Mouse (Mus musculus) heart, embryonic 16.5 days (tissue): ENCODE data around the gene Ppp1r37. TPM values are rescaled to one million over a fixed set of nuclear protein-coding genes. Genes with fewer than 3 reads are reported as not detected.

ENCODE experiments used
- ATAC-seq: fragments of 200-750 bp; cut with Nextera tagmentation; replicated peaks from 2 replicates; pipeline ENCODE4 v1.8.0; 2017; ENCODE audit warnings: moderate number of reproducible peaks; ENCODE audit not compliant: insufficient read depth, low FRiP score; ENCODE audit errors: extremely low read depth
- H3K27ac ChIP-seq: fragments of 300-500 bp; sonication (generic); 2 replicates; pipeline ENCODE4 v1.5.1; 2014; ENCODE audit warnings: mild to moderate bottlenecking, low read length, control low read depth, moderate library complexity
- H3K27me3 ChIP-seq: fragments of 300-500 bp; sonication (generic); 2 replicates; pipeline ENCODE4 v1.6.1; 2014; ENCODE audit warnings: low read length, mixed read lengths; ENCODE audit not compliant: control insufficient read depth, insufficient read depth
- H3K36me3 ChIP-seq: fragments of 300-500 bp; sonication (generic); 2 replicates; pipeline ENCODE4 v1.6.1; 2014; ENCODE audit not compliant: control insufficient read depth, insufficient read depth
- H3K4me1 ChIP-seq: fragments of 300-500 bp; sonication (generic); 2 replicates; pipeline ENCODE4 v1.6.1; 2014; ENCODE audit warnings: low read length, mixed read lengths; ENCODE audit not compliant: control insufficient read depth, insufficient read depth
- H3K4me2 ChIP-seq: fragments of 300-500 bp; sonication (generic); 2 replicates; pipeline ENCODE4 v1.6.1; 2014; ENCODE audit warnings: low read depth, mild to moderate bottlenecking, control low read depth, low read length
- H3K4me3 ChIP-seq: fragments of 300-500 bp; sonication (generic); 2 replicates; pipeline ENCODE4 v1.5.1; 2014; ENCODE audit warnings: mild to moderate bottlenecking, control low read depth, low read length
- H3K9ac ChIP-seq: fragments of 300-500 bp; sonication (generic); 2 replicates; pipeline ENCODE4 v1.6.1; 2014; ENCODE audit warnings: low read length, control low read depth
- H3K9me3 ChIP-seq: fragments of 300-500 bp; sonication (generic); replicated peaks from 2 replicates; pipeline ENCODE4 v1.6.1; 2016; ENCODE audit warnings: low read length; ENCODE audit not compliant: control insufficient read depth
- WGBS: fragments of 180-500 bp; shearing (Covaris S2); extraction: QIAGEN DNeasy Blood & Tissue Kit; methylation state at CpG from one replicate; pipeline ENCODE4 v1.1.7; 2014; 5-methylcytosine and 5-hydroxymethylcytosine counted together
- polyA plus RNA-seq: library from polyadenylated mRNA; unstranded; fragments of >200 nt; fragmentation: Nextera tagmentation; extraction: Ambion mirVana; gene quantifications from 2 replicates; pipeline ENCODE4 v1.2.1, GENCODE M21; 2015

The Ppp1r37 gene
- polyA plus RNA-seq, 1 experiment from 2014 or later, result 18.2 TPM

DNA sequence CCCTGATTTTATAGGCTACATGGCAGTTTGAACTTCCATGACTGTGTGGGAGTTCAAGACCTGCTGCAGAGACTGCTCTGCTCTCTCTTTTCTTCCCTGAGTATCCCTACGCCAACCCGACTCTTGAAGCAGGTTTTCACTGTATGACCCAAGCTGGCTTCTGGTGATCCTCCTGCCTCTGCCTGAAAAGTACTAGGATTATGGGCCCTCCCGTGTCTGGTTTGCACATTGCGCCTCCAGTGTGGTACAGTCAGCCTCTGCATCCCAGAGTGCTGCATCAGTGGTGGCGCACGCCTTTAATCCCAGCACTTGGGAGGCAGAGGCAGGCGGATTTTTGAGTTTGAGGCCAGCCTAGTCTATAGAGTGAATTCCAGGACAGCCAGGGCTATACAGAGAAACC is 53.1 kb downstream of the Ppp1r37 start:
- ATAC-seq, result no peak
- Histone ChIP-seq H3K36me3 (no peaks in the 10 kb centered on the region), H3K27me3 (no peaks in the 10 kb centered on the region), H3K4me3 (no peak overlapping the region; the same call in 1 of the 2 replicates), H3K4me1 (peaks cover 13% of the 10 kb centered on the region), H3K4me2 (peak overlapping the region; percentile 97), H3K27ac (peak overlapping the region; percentile 89), H3K9me3 (no peaks in the 10 kb centered on the region), H3K9ac (no peak overlapping the region; the same call in 1 of the 2 replicates)
- WGBS, result 90% methylated on average over 7 of the region's 7 CpGs

DNA sequence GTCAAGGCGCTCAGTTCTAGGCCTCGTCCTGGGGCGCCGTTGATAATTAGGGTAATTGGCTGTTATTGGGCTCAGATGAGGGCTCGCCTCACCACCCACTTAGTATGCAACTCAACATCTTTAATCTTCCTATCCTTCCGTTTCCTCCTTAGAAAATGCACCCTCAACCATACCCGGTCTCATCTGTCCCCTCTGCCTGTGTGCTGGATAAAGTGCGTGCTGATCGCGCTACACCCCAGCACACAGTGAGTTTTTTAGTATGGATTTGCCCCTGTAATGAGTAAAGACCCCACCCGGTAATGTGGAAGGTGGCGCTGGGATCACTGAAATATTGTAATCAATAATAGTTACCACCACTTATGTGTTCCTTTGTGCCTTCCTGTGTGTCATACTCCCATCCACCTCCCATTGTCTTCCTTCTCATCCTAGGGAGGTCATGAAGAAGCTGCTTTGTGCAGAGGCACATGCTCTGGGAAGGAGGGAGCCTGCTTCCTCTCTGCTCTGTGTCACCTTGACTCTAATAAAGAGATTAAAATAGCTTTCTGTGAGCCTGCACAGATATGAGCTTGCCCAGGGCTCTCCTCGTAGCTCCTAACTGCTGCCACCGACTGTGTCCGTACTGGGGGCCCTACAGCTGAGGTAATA is 53.8 kb downstream of the Ppp1r37 start:
- peak; percentile 16; the same call in 1 of the 2 replicates for ATAC-seq
- Histone ChIP-seq H3K36me3 (no peaks in the 10 kb centered on the region), H3K4me1 (peaks cover 13% of the 10 kb centered on the region), H3K4me2 (peak overlapping the region; percentile 97), H3K9ac (peak overlapping the region; percentile 92), H3K27ac (peak overlapping the region; percentile 89), H3K27me3 (no peaks in the 10 kb centered on the region), H3K4me3 (peak overlapping the region; percentile 97), H3K9me3 (no peaks in the 10 kb centered on the region)
- 3% methylated on average over 15 of the region's 15 CpGs for WGBS

GRCm38 (mm10) chr7:19508150-19508923 is 54.5 kb downstream of the Ppp1r37 start, which contains the start of the genes Bloc1s3 and Trappc6a:
Gene Bloc1s3 (minus strand): TSS chr7:19508367.
Gene Trappc6a (plus strand): TSS chr7:19508395.
- Histone ChIP-seq H3K9ac (peak within 1 kb of the TSS; percentile 92), H3K9me3 (no peaks in the 10 kb centered on the region), H3K27ac (peak within 1 kb of the TSS; percentile 89), H3K36me3 (no peaks in the 10 kb centered on the region), H3K4me3 (peak within 1 kb of the TSS; percentile 97), H3K4me1 (peaks cover 13% of the 10 kb centered on the region), H3K4me2 (peak within 1 kb of the TSS; percentile 97), H3K27me3 (no peaks in the 10 kb centered on the region)
- under 1% methylated on average over 56 of the region's 56 CpGs for WGBS
- ATAC-seq, result peak; percentile 94

DNA sequence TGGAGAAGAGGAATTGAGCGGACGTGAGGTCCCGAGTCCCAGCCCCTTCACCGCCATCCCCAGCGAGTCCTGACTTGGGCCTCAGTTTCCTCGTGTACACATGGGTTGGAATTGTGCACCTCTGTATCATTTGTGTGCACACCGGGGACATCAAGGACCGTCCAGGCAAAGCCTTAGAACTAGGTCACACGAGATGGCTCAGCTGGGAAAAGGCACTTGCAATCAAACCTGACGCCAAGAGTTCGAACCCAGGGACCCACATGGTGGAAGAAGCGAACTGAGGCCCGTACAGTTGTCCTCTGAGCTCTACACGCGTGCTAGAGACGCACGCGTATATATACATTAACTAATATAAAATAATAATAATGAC is 55.3 kb downstream of the Ppp1r37 start:
- H3K36me3 ChIP-seq, result no peaks in the 10 kb centered on the region
- H3K27me3 ChIP-seq, result no peaks in the 10 kb centered on the region
- ATAC-seq, result no peak
- peak overlapping the region; percentile 97 for H3K4me2 ChIP-seq
- peak overlapping the region; percentile 92 for H3K9ac ChIP-seq
- no peaks in the 10 kb centered on the region for H3K9me3 ChIP-seq
- H3K4me3 ChIP-seq, result peak overlapping the region; percentile 97
- peaks cover 13% of the 10 kb centered on the region for H3K4me1 ChIP-seq
- peak overlapping the region; percentile 76 for H3K27ac ChIP-seq
- 4% methylated on average over 18 of the region's 18 CpGs for WGBS

- Histone ChIP-seq H3K27ac (no peak overlapping the region), H3K4me1 (peaks cover 13% of the 10 kb centered on the region), H3K4me3 (peak overlapping the region; percentile 97), H3K36me3 (no peaks in the 10 kb centered on the region), H3K9me3 (no peaks in the 10 kb centered on the region), H3K4me2 (peak overlapping the region; percentile 97), H3K27me3 (no peaks in the 10 kb centered on the region), H3K9ac (peak overlapping the region; percentile 92)
- 2% methylated on average over 71 of the region's 71 CpGs for WGBS
- no peak for ATAC-seq
Observed at GRCm38 (mm10) chr7:19506969-19507611, 55.8 kb downstream of the Ppp1r37 start.

- Histone ChIP-seq H3K27me3 (no peaks in the 10 kb centered on the region), H3K9ac (no peak overlapping the region), H3K4me3 (no peak overlapping the region; the same call in 1 of the 2 replicates), H3K9me3 (no peaks in the 10 kb centered on the region), H3K36me3 (no peaks in the 10 kb centered on the region), H3K27ac (no peak overlapping the region), H3K4me1 (peaks cover 13% of the 10 kb centered on the region), H3K4me2 (no peak overlapping the region; the same call in 1 of the 2 replicates)
- 42% methylated on average over 6 of the region's 6 CpGs for WGBS
- no peak for ATAC-seq
Observed at GRCm38 (mm10) chr7:19506326-19506725, 56.5 kb downstream of the Ppp1r37 start.

GRCm38 (mm10) chr7:19503481-19504068 is 59.3 kb downstream of the Ppp1r37 start:
- no peak overlapping the region for H3K27ac ChIP-seq
- H3K4me1 ChIP-seq, result peaks cover 6% of the 10 kb centered on the region
- no peaks in the 10 kb centered on the region for H3K27me3 ChIP-seq
- no peaks in the 10 kb centered on the region for H3K9me3 ChIP-seq
- ATAC-seq, result no peak
- H3K9ac ChIP-seq, result no peak overlapping the region
- no peak overlapping the region for H3K4me2 ChIP-seq
- 31% methylated on average over 5 of the region's 5 CpGs for WGBS
- no peak overlapping the region for H3K4me3 ChIP-seq
- H3K36me3 ChIP-seq, result no peaks in the 10 kb centered on the region

- Histone ChIP-seq H3K27ac (no peak overlapping the region), H3K9ac (no peak overlapping the region), H3K4me1 (no peaks in the 10 kb centered on the region; the same call in 1 of the 2 replicates), H3K4me3 (no peak overlapping the region), H3K27me3 (no peaks in the 10 kb centered on the region), H3K4me2 (no peak overlapping the region), H3K36me3 (no peaks in the 10 kb centered on the region), H3K9me3 (no peaks in the 10 kb centered on the region)
- 68% methylated on average over 4 of the region's 4 CpGs for WGBS
- ATAC-seq, result no peak
Observed at GRCm38 (mm10) chr7:19501658-19502057, 61.2 kb downstream of the Ppp1r37 start.
